Mouse (Mus musculus): ENCODE results near the gene Serinc5. TPM values are rescaled to one million over a fixed set of nuclear protein-coding genes. Genes with fewer than 3 reads are reported as not detected.
A peak's percentile ranks its signal among the peaks of the same experiment; 100 is the strongest.

Gene Serinc5
- polyA plus RNA-seq, 1 experiment from 2014 or later, result 21.0 TPM

DNA sequence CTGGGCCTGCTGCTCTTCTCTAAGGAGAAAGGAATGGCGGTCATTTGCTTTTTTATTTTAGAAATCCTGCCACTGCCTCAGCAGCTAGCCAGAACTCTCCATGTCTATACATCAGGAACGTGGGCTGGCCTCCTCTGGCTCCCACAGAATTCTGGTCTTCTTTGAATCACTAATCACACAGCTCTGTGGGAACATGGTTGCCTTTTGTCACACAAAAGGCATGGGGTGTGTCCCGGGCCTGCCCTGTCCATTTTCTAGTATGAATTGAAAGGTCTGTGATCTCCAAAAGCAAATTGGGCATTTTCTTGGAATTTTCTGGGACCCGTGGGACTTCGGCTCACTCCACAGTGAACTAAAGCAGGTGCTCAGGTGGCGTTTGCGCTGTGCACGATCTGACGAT lies 87.9 kb downstream of the Serinc5 start:
- H3K4me3 ChIP-seq (ENCODE audit: low read depth, low read length), result no peak overlapping the region
- no peak for DNase-seq (ENCODE audit: low spot score)
- H3K27me3 ChIP-seq (ENCODE audit: control insufficient read depth, insufficient read depth, low read length), result no peaks in the 10 kb centered on the region
- H3K9me3 ChIP-seq (ENCODE audit: control insufficient read depth, low read length), result no peaks in the 10 kb centered on the region
- ATAC-seq (ENCODE audit: insufficient read depth, low FRiP score, low TSS enrichment), result no peak
- H3K36me3 ChIP-seq (ENCODE audit: control insufficient read depth, insufficient read depth, low read length), result no peaks in the 10 kb centered on the region
- H3K27ac ChIP-seq (ENCODE audit: low read depth, low read length), result no peak overlapping the region
- no peak overlapping the region for H3K9ac ChIP-seq (ENCODE audit: low read length)
- 0 out of 2 replicates have a peak, but pooled peaks cover 6% of the 10 kb centered on the region for H3K4me1 ChIP-seq (ENCODE audit: control insufficient read depth, insufficient read depth, low read length)
- 64% methylated on average over 9 of the region's 9 CpGs for WGBS
- no peak overlapping the region for H3K4me2 ChIP-seq (ENCODE audit: low read depth)

DNA sequence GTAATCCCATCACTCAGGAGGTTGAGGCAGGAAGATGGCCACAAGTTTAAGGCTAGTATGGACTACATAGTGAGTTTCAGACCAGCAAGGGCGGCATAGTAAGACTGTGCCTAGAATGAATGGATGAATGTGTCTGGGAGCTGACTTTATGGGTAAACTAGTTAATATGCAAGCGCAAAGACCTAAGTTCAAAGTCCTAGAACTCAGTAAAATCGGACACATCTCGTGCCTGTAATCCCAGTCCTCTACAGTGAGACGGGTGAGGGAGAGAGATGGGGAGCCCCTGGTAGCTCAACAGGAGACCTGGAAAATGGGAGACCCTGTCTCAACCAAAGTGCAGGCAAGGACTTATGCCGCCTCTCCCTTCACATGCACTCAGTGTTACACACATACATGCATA lies 88.5 kb downstream of the Serinc5 start:
- no peak overlapping the region for H3K4me3 ChIP-seq (ENCODE audit: low read depth, low read length)
- no peaks in the 10 kb centered on the region for H3K36me3 ChIP-seq (ENCODE audit: control insufficient read depth, insufficient read depth, low read length)
- 94% methylated on average over 6 of the region's 6 CpGs for WGBS
- H3K4me2 ChIP-seq (ENCODE audit: low read depth), result no peak overlapping the region
- no peak for ATAC-seq (ENCODE audit: insufficient read depth, low FRiP score, low TSS enrichment)
- DNase-seq (ENCODE audit: low spot score), result no peak
- H3K27me3 ChIP-seq (ENCODE audit: control insufficient read depth, insufficient read depth, low read length), result no peaks in the 10 kb centered on the region
- H3K9me3 ChIP-seq (ENCODE audit: control insufficient read depth, low read length), result no peaks in the 10 kb centered on the region
- no peak overlapping the region for H3K9ac ChIP-seq (ENCODE audit: low read length)
- H3K4me1 ChIP-seq (ENCODE audit: control insufficient read depth, insufficient read depth, low read length), result peaks cover 7% of the 10 kb centered on the region; the same call in 1 of the 2 replicates
- no peak overlapping the region for H3K27ac ChIP-seq (ENCODE audit: low read depth, low read length)

DNA sequence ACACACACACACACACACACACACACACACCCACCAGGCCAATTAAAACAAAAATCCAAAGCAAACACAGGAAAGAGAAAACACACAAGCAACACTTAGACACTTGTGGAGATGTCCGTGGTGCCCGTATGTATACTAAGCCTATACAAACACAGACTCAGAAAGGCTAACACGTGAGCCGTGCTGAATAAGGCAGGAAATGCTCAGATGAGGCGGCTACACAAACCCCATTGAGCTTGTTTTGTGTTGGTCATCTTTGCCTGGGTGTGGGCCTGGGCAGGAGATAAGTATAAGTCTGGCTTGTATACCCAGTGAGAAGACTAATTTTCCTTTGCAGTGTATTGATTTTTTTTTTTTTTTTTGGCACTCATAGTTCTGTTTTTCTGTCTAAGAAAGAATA lies 91.1 kb downstream of the Serinc5 start:
- Histone ChIP-seq H3K9me3 (ENCODE audit: control insufficient read depth, low read length) (no peaks in the 10 kb centered on the region), H3K4me2 (ENCODE audit: low read depth) (no peak overlapping the region), H3K36me3 (ENCODE audit: control insufficient read depth, insufficient read depth, low read length) (no peaks in the 10 kb centered on the region), H3K4me3 (ENCODE audit: low read depth, low read length) (no peak overlapping the region), H3K4me1 (ENCODE audit: control insufficient read depth, insufficient read depth, low read length) (peaks cover 9% of the 10 kb centered on the region), H3K27me3 (ENCODE audit: control insufficient read depth, insufficient read depth, low read length) (no peaks in the 10 kb centered on the region), H3K9ac (ENCODE audit: low read length) (no peak overlapping the region), H3K27ac (ENCODE audit: low read depth, low read length) (no peak overlapping the region; the same call in 1 of the 2 replicates)
- no peak for ATAC-seq (ENCODE audit: insufficient read depth, low FRiP score, low TSS enrichment)
- WGBS, result 87% methylated on average over 5 of the region's 5 CpGs
- DNase-seq (ENCODE audit: low spot score), result no peak

DNA sequence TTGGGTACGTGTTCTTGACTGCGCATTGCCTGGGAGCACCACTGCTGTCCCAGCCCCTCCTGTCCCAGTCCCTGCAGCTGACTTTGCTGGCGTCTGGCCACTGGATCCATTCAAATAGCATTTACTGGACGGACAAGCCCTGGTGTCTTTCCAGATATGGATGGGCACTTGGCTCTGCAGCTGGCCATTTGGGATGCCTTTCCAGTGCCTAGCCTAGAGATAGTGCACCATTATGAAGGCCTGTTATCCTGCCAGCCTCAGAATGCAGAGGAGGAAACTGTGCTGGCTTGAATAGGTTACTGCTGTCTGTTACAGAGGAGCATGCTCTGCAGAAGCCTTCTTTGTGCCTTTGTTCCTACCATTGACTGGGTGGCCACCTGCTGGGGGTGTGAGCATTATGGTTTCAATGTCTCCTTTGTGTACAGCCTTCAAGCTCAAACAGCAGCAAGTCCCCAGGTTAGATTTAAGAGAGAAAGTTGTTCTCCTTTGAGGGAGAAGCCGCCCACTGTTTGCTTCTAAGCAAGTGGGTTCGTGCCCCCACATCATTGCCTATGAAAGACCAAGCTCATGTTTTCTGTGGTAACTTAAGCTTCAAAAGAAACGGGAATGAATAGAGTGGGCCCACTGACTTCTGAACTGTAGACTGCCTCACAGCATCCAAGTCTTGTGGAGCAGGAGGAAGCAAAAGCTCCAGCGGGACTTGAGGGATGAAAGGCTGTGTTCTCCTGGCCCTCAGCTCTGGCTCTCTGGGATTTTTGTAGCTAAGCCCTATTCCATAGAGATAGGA lies 92.5 kb downstream of the Serinc5 start:
- Histone ChIP-seq H3K9ac (ENCODE audit: low read length) (no peak overlapping the region; the same call in 1 of the 2 replicates), H3K4me1 (ENCODE audit: control insufficient read depth, insufficient read depth, low read length) (peaks cover 9% of the 10 kb centered on the region), H3K27ac (ENCODE audit: low read depth, low read length) (peak overlapping the region; percentile 80), H3K9me3 (ENCODE audit: control insufficient read depth, low read length) (no peaks in the 10 kb centered on the region), H3K4me3 (ENCODE audit: low read depth, low read length) (no peak overlapping the region), H3K27me3 (ENCODE audit: control insufficient read depth, insufficient read depth, low read length) (no peaks in the 10 kb centered on the region), H3K36me3 (ENCODE audit: control insufficient read depth, insufficient read depth, low read length) (no peaks in the 10 kb centered on the region), H3K4me2 (ENCODE audit: low read depth) (no peak overlapping the region)
- WGBS, result 26% methylated on average over 8 of the region's 8 CpGs
- ATAC-seq (ENCODE audit: insufficient read depth, low FRiP score, low TSS enrichment), result peak; percentile 85
- DNase-seq (ENCODE audit: low spot score), result peak; percentile 80

DNA sequence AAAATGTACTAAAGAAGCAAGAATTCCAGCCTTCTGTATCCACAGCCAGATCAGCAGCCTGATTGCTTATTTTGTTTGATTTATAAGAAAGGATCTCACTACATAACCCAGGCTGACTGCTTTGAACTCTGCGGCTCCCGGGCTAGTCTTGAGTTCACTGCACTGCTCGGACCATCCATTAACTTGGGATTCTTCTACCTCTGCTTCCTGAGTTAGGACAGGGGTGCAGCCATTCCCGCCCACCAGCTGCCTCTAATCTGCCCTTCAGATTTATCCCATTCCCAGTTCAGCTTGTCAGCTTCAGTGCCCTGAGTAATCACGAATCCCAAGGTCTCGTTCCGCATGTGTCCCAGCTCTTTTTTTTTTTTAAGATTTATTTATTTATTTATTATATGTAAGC lies 93.3 kb downstream of the Serinc5 start:
- Histone ChIP-seq H3K9ac (ENCODE audit: low read length) (no peak overlapping the region), H3K9me3 (ENCODE audit: control insufficient read depth, low read length) (no peaks in the 10 kb centered on the region), H3K4me3 (ENCODE audit: low read depth, low read length) (no peak overlapping the region), H3K4me1 (ENCODE audit: control insufficient read depth, insufficient read depth, low read length) (peaks cover 12% of the 10 kb centered on the region), H3K27me3 (ENCODE audit: control insufficient read depth, insufficient read depth, low read length) (no peaks in the 10 kb centered on the region), H3K36me3 (ENCODE audit: control insufficient read depth, insufficient read depth, low read length) (no peaks in the 10 kb centered on the region), H3K4me2 (ENCODE audit: low read depth) (no peak overlapping the region), H3K27ac (ENCODE audit: low read depth, low read length) (peak overlapping the region; percentile 80)
- no peak for ATAC-seq (ENCODE audit: insufficient read depth, low FRiP score, low TSS enrichment)
- 44% methylated on average over 7 of the region's 7 CpGs for WGBS
- no peak for DNase-seq (ENCODE audit: low spot score)

DNA sequence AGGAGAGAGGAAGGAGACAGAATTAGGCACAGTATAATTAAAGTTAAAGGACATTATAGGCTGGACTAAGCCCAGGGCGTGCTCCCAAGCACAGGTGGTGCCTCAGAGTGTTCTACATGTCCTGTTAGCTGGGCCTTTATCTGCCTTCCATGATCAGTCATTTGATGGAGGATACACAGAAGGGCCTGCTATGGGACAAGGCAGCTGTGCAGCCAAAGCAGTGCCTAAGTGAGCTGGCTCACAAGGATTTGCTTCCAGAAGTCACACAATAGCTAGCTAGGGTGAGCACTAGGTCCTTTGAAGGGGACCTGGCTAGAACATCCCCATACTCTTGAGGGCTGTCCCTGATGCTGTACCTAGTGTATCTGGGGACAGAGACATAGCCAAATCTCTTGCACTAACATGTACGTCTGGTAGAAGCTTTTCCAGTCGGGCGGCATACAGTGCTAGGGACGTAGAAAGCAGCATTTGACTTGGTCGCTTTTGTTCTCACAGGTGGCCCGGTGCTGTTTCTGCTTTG lies 94.2 kb downstream of the Serinc5 start:
- ATAC-seq (ENCODE audit: insufficient read depth, low FRiP score, low TSS enrichment), result no peak
- Histone ChIP-seq H3K36me3 (ENCODE audit: control insufficient read depth, insufficient read depth, low read length) (no peaks in the 10 kb centered on the region), H3K4me3 (ENCODE audit: low read depth, low read length) (no peak overlapping the region), H3K27me3 (ENCODE audit: control insufficient read depth, insufficient read depth, low read length) (no peaks in the 10 kb centered on the region), H3K27ac (ENCODE audit: low read depth, low read length) (peak overlapping the region; percentile 69), H3K4me2 (ENCODE audit: low read depth) (no peak overlapping the region), H3K9ac (ENCODE audit: low read length) (no peak overlapping the region), H3K4me1 (ENCODE audit: control insufficient read depth, insufficient read depth, low read length) (peaks cover 16% of the 10 kb centered on the region), H3K9me3 (ENCODE audit: control insufficient read depth, low read length) (no peaks in the 10 kb centered on the region)
- no peak for DNase-seq (ENCODE audit: low spot score)
- WGBS, result 93% methylated on average over 7 of the region's 7 CpGs

DNA sequence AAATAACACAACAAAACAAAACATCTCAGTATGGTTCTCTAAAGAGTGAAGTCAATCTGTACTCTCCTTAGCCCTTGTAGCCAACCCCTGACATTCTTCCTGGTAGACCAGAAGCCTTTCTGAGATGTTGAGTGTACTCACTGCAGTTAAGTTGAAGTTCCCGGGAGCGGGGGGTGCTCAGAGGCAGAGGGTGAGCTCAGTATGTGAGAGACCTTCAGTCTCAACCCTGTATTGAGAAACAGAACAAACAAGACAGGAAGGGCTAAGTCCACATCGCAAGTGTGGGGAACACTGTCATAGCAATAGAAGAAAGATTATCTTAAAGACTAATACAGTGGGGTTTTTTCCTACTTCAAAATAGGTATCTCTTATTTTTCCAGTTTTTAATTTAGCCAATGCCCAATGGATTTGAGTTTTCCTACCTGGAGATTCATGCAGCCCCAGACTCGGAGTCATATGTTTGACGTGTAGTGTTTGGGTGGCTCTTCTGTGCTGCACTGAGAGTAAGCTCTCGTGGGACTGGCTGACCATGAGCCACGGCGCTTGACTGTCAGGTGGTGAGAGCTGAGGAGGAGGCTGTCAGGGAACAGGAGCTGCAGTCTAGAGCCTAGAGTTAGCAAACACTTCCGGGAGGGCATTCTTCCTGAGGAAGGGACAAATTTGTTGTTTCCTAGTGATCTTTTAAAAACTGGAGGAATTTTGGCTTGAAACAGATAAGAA lies 95.6 kb downstream of the Serinc5 start:
- Histone ChIP-seq H3K27ac (ENCODE audit: low read depth, low read length) (no peak overlapping the region), H3K4me2 (ENCODE audit: low read depth) (no peak overlapping the region), H3K27me3 (ENCODE audit: control insufficient read depth, insufficient read depth, low read length) (no peaks in the 10 kb centered on the region), H3K4me3 (ENCODE audit: low read depth, low read length) (no peak overlapping the region), H3K4me1 (ENCODE audit: control insufficient read depth, insufficient read depth, low read length) (peaks cover 16% of the 10 kb centered on the region), H3K9me3 (ENCODE audit: control insufficient read depth, low read length) (no peaks in the 10 kb centered on the region), H3K36me3 (ENCODE audit: control insufficient read depth, insufficient read depth, low read length) (no peaks in the 10 kb centered on the region), H3K9ac (ENCODE audit: low read length) (no peak overlapping the region)
- WGBS, result 94% methylated on average over 9 of the region's 9 CpGs
- ATAC-seq (ENCODE audit: insufficient read depth, low FRiP score, low TSS enrichment) (no peak), DNase-seq (ENCODE audit: low spot score) (no peak)

DNA sequence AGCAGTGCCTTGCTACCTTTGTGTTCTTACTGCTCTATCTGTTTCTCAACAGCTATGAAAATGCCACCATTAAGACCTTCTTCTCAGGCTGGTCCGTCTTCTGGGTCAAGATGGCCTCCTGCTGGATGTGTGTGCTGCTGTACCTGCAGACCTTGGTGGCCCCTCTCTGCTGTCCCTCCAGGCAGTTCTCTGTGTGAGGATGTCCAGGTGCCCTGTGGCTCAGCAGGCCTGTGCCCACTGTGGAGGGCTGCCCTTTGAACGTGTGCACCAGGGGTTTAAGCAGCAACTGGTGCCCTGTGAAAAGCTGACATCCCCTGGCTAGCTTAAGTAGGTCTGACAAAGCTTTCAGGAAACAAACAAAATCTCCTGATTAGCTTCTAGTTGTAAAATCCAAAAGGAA lies 97.0 kb downstream of the Serinc5 start:
- no peak overlapping the region for H3K4me2 ChIP-seq (ENCODE audit: low read depth)
- DNase-seq (ENCODE audit: low spot score), result no peak
- peaks cover 13% of the 10 kb centered on the region for H3K4me1 ChIP-seq (ENCODE audit: control insufficient read depth, insufficient read depth, low read length)
- no peak overlapping the region for H3K9ac ChIP-seq (ENCODE audit: low read length)
- no peak overlapping the region for H3K27ac ChIP-seq (ENCODE audit: low read depth, low read length)
- no peaks in the 10 kb centered on the region for H3K27me3 ChIP-seq (ENCODE audit: control insufficient read depth, insufficient read depth, low read length)
- no peaks in the 10 kb centered on the region for H3K36me3 ChIP-seq (ENCODE audit: control insufficient read depth, insufficient read depth, low read length)
- no peak overlapping the region for H3K4me3 ChIP-seq (ENCODE audit: low read depth, low read length)
- no peaks in the 10 kb centered on the region for H3K9me3 ChIP-seq (ENCODE audit: control insufficient read depth, low read length)
- 66% methylated on average over 2 of the region's 2 CpGs for WGBS
- ATAC-seq (ENCODE audit: insufficient read depth, low FRiP score, low TSS enrichment), result no peak
